Mouse (Mus musculus) hindbrain, embryonic 11.5 days (tissue): ENCODE results near the gene Rbmxl1. TPM values are rescaled to one million over a fixed set of nuclear protein-coding genes. Genes with fewer than 3 reads are reported as not detected.
"Not testable (repeated sequence)": the region's sequence is repeated elsewhere in the genome, so short reads cannot be mapped to it uniquely, and the experiment has no call there.

ENCODE experiments used
- ATAC-seq: fragments of 200-750 bp; cut with Nextera tagmentation; 2 replicates; pipeline ENCODE4 v1.8.0; 2017; ENCODE audit warnings: mild to moderate bottlenecking, moderate TSS enrichment, moderate library complexity; ENCODE audit not compliant: low FRiP score
- DNase-seq: peaks from one replicate; pipeline ENCODE4 v3.0.0-alpha.2; 2015; ENCODE audit warnings: low spot score
- H3K27ac ChIP-seq: fragments of 300-500 bp; sonication (generic); 2 replicates; pipeline ENCODE4 v1.5.1; 2014; ENCODE audit warnings: mild to moderate bottlenecking, low read depth, low read length
- H3K27me3 ChIP-seq: fragments of 300-500 bp; sonication (generic); 2 replicates; pipeline ENCODE4 v1.6.1; 2014; ENCODE audit warnings: mild to moderate bottlenecking, low read length, moderate library complexity, mixed read lengths; ENCODE audit not compliant: control insufficient read depth, insufficient read depth
- H3K36me3 ChIP-seq: fragments of 300-500 bp; sonication (generic); 2 replicates; pipeline ENCODE4 v1.6.1; 2014; ENCODE audit warnings: mild to moderate bottlenecking, low read length, moderate library complexity, mixed read lengths; ENCODE audit not compliant: control insufficient read depth, insufficient read depth
- H3K4me1 ChIP-seq: fragments of 300-500 bp; sonication (generic); replicated peaks from 2 replicates; pipeline ENCODE4 v1.6.1; 2014; ENCODE audit warnings: low read length, mixed read lengths; ENCODE audit not compliant: control insufficient read depth, insufficient read depth
- H3K4me2 ChIP-seq: fragments of 300-500 bp; sonication (generic); replicated peaks from 2 replicates; pipeline ENCODE4 v1.6.1; 2014; ENCODE audit warnings: mild to moderate bottlenecking, low read depth, low read length
- H3K4me3 ChIP-seq: fragments of 300-500 bp; sonication (generic); 2 replicates; pipeline ENCODE4 v1.5.1; 2014; ENCODE audit warnings: low read depth, low read length
- H3K9ac ChIP-seq: fragments of 300-500 bp; sonication (generic); 2 replicates; pipeline ENCODE4 v1.6.1; 2014; ENCODE audit warnings: low read depth, low read length
- H3K9me3 ChIP-seq: fragments of 300-500 bp; sonication (generic); 2 replicates; pipeline ENCODE4 v1.6.1; 2016; ENCODE audit warnings: low read length; ENCODE audit not compliant: control insufficient read depth
- WGBS: fragments of 180-500 bp; shearing (Covaris S2); extraction: QIAGEN DNeasy Blood & Tissue Kit; methylation state at CpG from one replicate; pipeline ENCODE4 v1.1.7; 2014; 5-methylcytosine and 5-hydroxymethylcytosine counted together
- polyA plus RNA-seq: library from polyadenylated mRNA; unstranded; fragments of >200 nt; fragmentation: Nextera tagmentation; extraction: Ambion mirVana; gene quantifications from 2 replicates; pipeline ENCODE4 v1.2.1, GENCODE M21; 2014

Rbmxl1 gene
- polyA plus RNA-seq = 362 and 390 TPM in 2 replicates

- under 1% methylated on average over 57 of the region's 70 CpGs for WGBS
Observed at GRCm38 (mm10) chr8:78508719-78509272, at the start of gene Rbmxl1. Rbmxl1 (minus strand) TSS chr8:78508898.

GRCm38 (mm10) chr8:78556773-78557434 lies 48.2 kb upstream of the Rbmxl1 start:
- no peak overlapping the region for H3K4me3 ChIP-seq
- 0 out of 2 replicates have a peak, but pooled peaks cover 2% of the 10 kb centered on the region for H3K36me3 ChIP-seq
- DNase-seq (peak; percentile 68), ATAC-seq (peak; percentile 89)
- no peak overlapping the region for H3K4me2 ChIP-seq
- 0 out of 2 replicates have a peak, but pooled peaks cover 3% of the 10 kb centered on the region for H3K9me3 ChIP-seq
- H3K4me1 ChIP-seq = 0 out of 2 replicates have a peak, but pooled peaks cover 4% of the 10 kb centered on the region
- peak overlapping the region; percentile 75 for H3K27ac ChIP-seq
- H3K9ac ChIP-seq = no peak overlapping the region
- WGBS = 23% methylated on average over 11 of the region's 11 CpGs
- H3K27me3 ChIP-seq = no peaks in the 10 kb centered on the region

More at GRCm38 (mm10) chr8:78508719-78509272, at the start of gene Rbmxl1:
- peak within 1 kb of the TSS; percentile 99 for H3K9ac ChIP-seq
- peaks cover 9% of the 10 kb centered on the region for H3K36me3 ChIP-seq
- H3K9me3 ChIP-seq = no peaks in the 10 kb centered on the region
- peak within 1 kb of the TSS; percentile 89 for H3K4me2 ChIP-seq
- H3K27me3 ChIP-seq = no peaks in the 10 kb centered on the region
- ATAC-seq (peak; percentile 90), DNase-seq (peak; percentile 95)
- peak within 1 kb of the TSS; percentile 95 for H3K4me3 ChIP-seq
- H3K4me1 ChIP-seq = 0 out of 2 replicates have a peak, but pooled peaks cover 3% of the 10 kb centered on the region
- peak within 1 kb of the TSS; percentile 93 for H3K27ac ChIP-seq

GRCm38 (mm10) chr8:78555817-78556216 lies 47.1 kb upstream of the Rbmxl1 start:
- no peaks in the 10 kb centered on the region for H3K9me3 ChIP-seq
- DNase-seq = no peak
- H3K9ac ChIP-seq = no peak overlapping the region
- 0 out of 2 replicates have a peak, but pooled peaks cover 4% of the 10 kb centered on the region for H3K4me1 ChIP-seq
- H3K4me3 ChIP-seq = no peak overlapping the region
- H3K36me3 ChIP-seq = no peaks in the 10 kb centered on the region
- H3K4me2 ChIP-seq = no peak overlapping the region
- WGBS = 93% methylated on average over 4 of the region's 4 CpGs
- ATAC-seq = no peak
- H3K27me3 ChIP-seq = no peaks in the 10 kb centered on the region
- H3K27ac ChIP-seq = no peak overlapping the region

GRCm38 (mm10) chr8:78550752-78551134 lies 42.0 kb upstream of the Rbmxl1 start:
- Histone ChIP-seq H3K4me1 (no peaks in the 10 kb centered on the region), H3K9ac (no peak overlapping the region), H3K27me3 (no peaks in the 10 kb centered on the region), H3K9me3 (no peaks in the 10 kb centered on the region), H3K36me3 (no peaks in the 10 kb centered on the region), H3K4me3 (no peak overlapping the region), H3K27ac (peak overlapping the region; percentile 55; the same call in 1 of the 2 replicates), H3K4me2 (no peak overlapping the region)
- DNase-seq (no peak), ATAC-seq (no peak)
- WGBS = 41% methylated on average over 2 of the region's 2 CpGs

GRCm38 (mm10) chr8:78549971-78550751 lies 41.5 kb upstream of the Rbmxl1 start:
- WGBS = 34% methylated on average over 10 of the region's 10 CpGs
- DNase-seq = peak; percentile 41
- ATAC-seq = peak; percentile 86
- no peaks in the 10 kb centered on the region for H3K4me1 ChIP-seq
- H3K9ac ChIP-seq = no peak overlapping the region
- H3K27me3 ChIP-seq = no peaks in the 10 kb centered on the region
- no peaks in the 10 kb centered on the region for H3K36me3 ChIP-seq
- no peak overlapping the region for H3K4me2 ChIP-seq
- H3K27ac ChIP-seq = 0 out of 2 replicates have a peak overlapping the region, but pooled peaks have one; percentile 18
- no peak overlapping the region for H3K4me3 ChIP-seq
- no peaks in the 10 kb centered on the region for H3K9me3 ChIP-seq

GRCm38 (mm10) chr8:78545153-78545817 lies 36.6 kb upstream of the Rbmxl1 start:
- H3K4me3 ChIP-seq, H3K4me1 ChIP-seq, DNase-seq, H3K9me3 ChIP-seq, H3K36me3 ChIP-seq, H3K27me3 ChIP-seq, H3K9ac ChIP-seq, H3K27ac ChIP-seq, H3K4me2 ChIP-seq, ATAC-seq: not testable (repeated sequence)
- 34% methylated on average over 7 of the region's 14 CpGs for WGBS

GRCm38 (mm10) chr8:78544545-78544944 lies 35.8 kb upstream of the Rbmxl1 start:
- no peaks in the 10 kb centered on the region for H3K9me3 ChIP-seq
- WGBS = 84% methylated on average over 2 of the region's 2 CpGs
- no peak for DNase-seq
- no peak for ATAC-seq
- no peaks in the 10 kb centered on the region for H3K27me3 ChIP-seq
- H3K4me3 ChIP-seq = no peak overlapping the region
- no peaks in the 10 kb centered on the region for H3K36me3 ChIP-seq
- H3K27ac ChIP-seq = no peak overlapping the region
- no peak overlapping the region for H3K4me2 ChIP-seq
- no peaks in the 10 kb centered on the region for H3K4me1 ChIP-seq
- H3K9ac ChIP-seq = no peak overlapping the region

- Histone ChIP-seq H3K4me3 (no peak overlapping the region), H3K27me3 (no peaks in the 10 kb centered on the region), H3K27ac (no peak overlapping the region), H3K9ac (no peak overlapping the region), H3K36me3 (no peaks in the 10 kb centered on the region), H3K4me2 (no peak overlapping the region), H3K4me1 (no peaks in the 10 kb centered on the region), H3K9me3 (no peaks in the 10 kb centered on the region)
- WGBS = 8% methylated on average over 1 of the region's 1 CpGs
- ATAC-seq (peak; percentile 57; the same call in 1 of the 2 replicates), DNase-seq (no peak)
Observed at GRCm38 (mm10) chr8:78543621-78544020, 34.9 kb upstream of the Rbmxl1 start.
